Mouse (Mus musculus) urinary bladder, postnatal 0 days (tissue): ENCODE measurements around the gene Ano2. TPM values are rescaled to one million over a fixed set of nuclear protein-coding genes. Genes with fewer than 3 reads are reported as not detected.

ENCODE experiments used
- polyA plus RNA-seq: library from polyadenylated mRNA; unstranded; fragments of >200 nt; fragmentation: Nextera tagmentation; extraction: Ambion mirVana; gene quantifications from 2 replicates; pipeline ENCODE4 v1.2.1, GENCODE M21; 2015

Gene Ano2
- polyA plus RNA-seq = 0.05 and 0.17 TPM in 2 replicates

GRCm38 (mm10) chr6:125690057-125690703 is at the start of gene Ano2:
Gene Ano2 (plus strand): TSS chr6:125690419.

Other genes with a start within 250 kb of the Ano2 start
- gene Cd9, start 195.6 kb upstream of the Ano2 start, polyA plus RNA-seq = 637 and 658 TPM in 2 replicates
- 22.4 and 23.7 TPM in 2 replicates for gene Vwf, start 143.6 kb upstream of the Ano2 start, polyA plus RNA-seq